20 mouse cellular contexts compared by ENCODE assay signal in the genomic region with DNA sequence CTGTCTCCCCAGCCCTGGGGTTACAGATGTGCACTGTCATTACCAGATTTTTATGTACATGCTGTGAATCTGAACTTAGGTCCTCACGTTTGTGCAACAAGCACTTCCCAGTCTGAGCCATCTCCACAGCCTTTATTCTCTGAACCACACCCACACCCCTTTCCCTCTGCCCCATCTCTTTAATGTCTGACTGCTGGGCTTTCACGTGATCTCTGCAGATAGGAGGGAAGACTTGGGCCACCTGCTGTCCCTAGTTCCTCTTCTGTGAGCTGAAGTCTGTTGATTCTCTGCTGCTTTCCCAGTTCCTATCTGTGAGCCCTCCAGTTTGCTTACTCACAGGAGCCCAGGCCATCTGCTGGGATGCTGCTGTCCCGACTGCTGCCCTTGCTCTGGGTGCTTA. TPM values are rescaled to one million over a fixed set of nuclear protein-coding genes. Genes with fewer than 3 reads are reported as not detected.
DNase-seq lines count a peak whose midpoint lies in the region; ATAC-seq and TF ChIP-seq lines count a peak whose summit lies in the region.
"Had no signal": no experiment of that assay in that cellular context is flagged by ENCODE, and none has a peak within 500 bp of the region (broad histone marks: within the 10 kb centered on the region; RNA-seq: fewer than 3 reads in every experiment).

A gene (plus strand): TSS at position 253 of the 400 bp plus-strand sequence.

- no peaks in the 10 kb centered on the region for H3K36me3 ChIP-seq in heart, embryonic 10.5 days
- H3K36me3 ChIP-seq in thymus, adult 2 months (ENCODE audit: control insufficient read depth, insufficient read depth, low read length): no peaks in the 10 kb centered on the region
- H3K36me3 ChIP-seq: liver, embryonic 13.5 days; midbrain, embryonic 15.5 days; stomach, embryonic 15.5 days had no signal

- H3K9me3 ChIP-seq in heart, embryonic 10.5 days: no peaks in the 10 kb centered on the region
- H3K9me3 ChIP-seq: liver, embryonic 13.5 days; midbrain, embryonic 15.5 days; stomach, embryonic 15.5 days had no signal

- no peak within 1 kb of the TSS for H3K4me3 ChIP-seq in heart, embryonic 10.5 days
- no peak within 1 kb of the TSS for H3K4me3 ChIP-seq in thymus, adult 2 months (ENCODE audit: control insufficient read depth, insufficient read depth, low read length)
- H3K4me3 ChIP-seq: erythroblast, embryonic 14.5 days; liver, embryonic 13.5 days; midbrain, embryonic 15.5 days; stomach, embryonic 15.5 days had no signal

- WGBS in heart, embryonic 10.5 days: 38% methylated on average over 3 of the region's 3 CpGs
- WGBS in thymus, adult 2 months: 13% methylated on average over 3 of the region's 3 CpGs

- TF ChIP-seq CTCF in thymus, adult 2 months (IDR thresholded peaks at IDR 0.05; ENCODE audit: borderline replicate concordance, control insufficient read depth, extremely low read depth, insufficient read depth, low read length, poor library complexity): no peak

- no peak for TF ChIP-seq POLR2A in thymus, adult 2 months (IDR thresholded peaks at IDR 0.05; ENCODE audit: control insufficient read depth, extremely low read depth, insufficient read depth, low read length, poor library complexity)

- DNase-seq in heart, adult 11 months: peak; percentile 94
- DNase-seq in heart, embryonic 10.5 days (ENCODE audit: low spot score): no peak
- no peak for DNase-seq in thymus, adult 2 months
- no peak for DNase-seq in thymus, postnatal 10 days (ENCODE audit: low spot score in 2 of 2)
- DNase-seq in layer of hippocampus, adult 9-11 months: peak; percentile 76
- no peak for DNase-seq in adrenal gland, adult (ENCODE audit: inconsistent age in 2 of 2, low spot score in 1 of 2)
- DNase-seq in frontal cortex, postnatal 10 days (ENCODE audit: low spot score in 2 of 2): no peak
- DNase-seq: cerebellum, adult 8-10 months; heart, postnatal 14 days; kidney, adult 8-10 months; liver, embryonic 13.5 days; lung, postnatal 36 days; right cerebral cortex, postnatal 25 days; thymus, postnatal 4 days had no signal

- no peak for ATAC-seq in cerebellum, adult (ENCODE audit: insufficient number of reproducible peaks, low FRiP score, low TSS enrichment)
- ATAC-seq: activated CD4-positive, CD25-positive, alpha-beta regulatory T cell, adult 4 months; hindbrain, postnatal 0 days; midbrain, embryonic 15.5 days had no signal

- H3K4me1 ChIP-seq in heart, embryonic 10.5 days: no peaks in the 10 kb centered on the region
- no peaks in the 10 kb centered on the region for H3K4me1 ChIP-seq in thymus, adult 2 months (replicated peaks; ENCODE audit: control insufficient read depth, insufficient read depth, low read length)
- H3K4me1 ChIP-seq: liver, embryonic 13.5 days; midbrain, embryonic 15.5 days; stomach, embryonic 15.5 days had no signal

- H3K27ac ChIP-seq in heart, embryonic 10.5 days: no peak within 1 kb of the TSS
- no peak within 1 kb of the TSS for H3K27ac ChIP-seq in thymus, adult 2 months (ENCODE audit: control insufficient read depth, insufficient read depth, low read length)
- H3K27ac ChIP-seq: hindbrain, postnatal 0 days; liver, embryonic 13.5 days; midbrain, embryonic 15.5 days; stomach, embryonic 15.5 days had no signal

- H3K27me3 ChIP-seq in heart, embryonic 10.5 days (ENCODE audit: insufficient read depth, poor library complexity, severe bottlenecking): 0 out of 2 replicates have a peak, but pooled peaks cover 6% of the 10 kb centered on the region
- no peaks in the 10 kb centered on the region for H3K27me3 ChIP-seq in thymus, adult 2 months (ENCODE audit: control insufficient read depth, insufficient read depth, low read length)
- H3K27me3 ChIP-seq: liver, embryonic 13.5 days; midbrain, embryonic 15.5 days; stomach, embryonic 15.5 days had no signal

RNA-seq across cellular contexts. Expression of the gene that starts here (rescaled TPM):
- polyA plus RNA-seq in heart, embryonic 10.5 days (2016; fragmentation: Nextera tagmentation; extraction: Ambion mirVana): not detected in 2 replicates
- 17.5 and 20.5 TPM in 2 replicates for polyA plus RNA-seq in thymus, adult 2 months (2012; rRNA removed)
- polyA plus RNA-seq: activated CD4-positive, CD25-positive, alpha-beta regulatory T cell, adult 4 months; erythroblast, embryonic 14.5 days had no signal

Comparison
In these comparisons a context has a peak if more than half of its experiments do, and no peak if none do; other contexts are left out.
1. RNA of the gene that starts here (polyA plus RNA-seq): 17.5 to 20.5 TPM in thymus, adult 2 months; not detected in heart, embryonic 10.5 days; every median in the first group is over 10 times any median in the second.
2. DNase-seq: peak in heart, adult 11 months (single experiment) and layer of hippocampus, adult 9-11 months (single experiment); none in heart, embryonic 10.5 days (single experiment), thymus, adult 2 months (single experiment), thymus, postnatal 10 days (0 of 2), adrenal gland, adult (0 of 2) and frontal cortex, postnatal 10 days (0 of 2).